Mouse (Mus musculus) megakaryocyte-erythroid progenitor cell, adult 5-6 weeks (primary cell): ENCODE measurements around the gene Ccdc136. TPM values are rescaled to one million over a fixed set of nuclear protein-coding genes. Genes with fewer than 3 reads are reported as not detected.

ENCODE experiments used
- total RNA-seq, 2 experiments: library from RNA; stranded (forward) in 1 of 2; stranded (reverse) in 1 of 2; fragments of 200-1000, 215-1000 nt in 1 of 2; fragments of >200 nt in 1 of 2; fragmentation: Nextera tagmentation in 1 of 2; gene quantifications; 2 replicates each; pipeline ENCODE4 v1.2.3; 2014 to 2017

Ccdc136 gene
- total RNA-seq, 2 experiments from 2014 or later, result not detected

Other genes with a start within 250 kb of the Ccdc136 start
- gene Rbm28, start 231.3 kb upstream of the Ccdc136 start, total RNA-seq (2014; fragmentation: Nextera tagmentation), result 70.5 and 81.2 TPM in 2 replicates
- gene Rbm28, start 231.3 kb upstream of the Ccdc136 start, total RNA-seq (2017), result 63.8 and 71.0 TPM in 2 replicates
- not detected in 2 replicates for gene Prrt4, start 216.7 kb upstream of the Ccdc136 start, total RNA-seq (2014; fragmentation: Nextera tagmentation)
- not detected in 2 replicates for gene Prrt4, start 216.7 kb upstream of the Ccdc136 start, total RNA-seq (2017)
- gene Impdh1, start 179.9 kb upstream of the Ccdc136 start, total RNA-seq (2014; fragmentation: Nextera tagmentation), result 35.5 and 56.9 TPM in 2 replicates
- 16.8 and 19.5 TPM in 2 replicates for gene Impdh1, start 179.9 kb upstream of the Ccdc136 start, total RNA-seq (2017)
- 13.4 and 16.4 TPM in 2 replicates for gene Hilpda, start 123.8 kb upstream of the Ccdc136 start, total RNA-seq (2014; fragmentation: Nextera tagmentation)
- 6.9 and 13.5 TPM in 2 replicates for gene Hilpda, start 123.8 kb upstream of the Ccdc136 start, total RNA-seq (2017)
- 8.3 TPM in 1 of 2 replicates, not detected in the other for gene Fam71f2, start 116.7 kb upstream of the Ccdc136 start, total RNA-seq (2014; fragmentation: Nextera tagmentation)
- not detected in 2 replicates for gene Fam71f2, start 116.7 kb upstream of the Ccdc136 start, total RNA-seq (2017)
- gene Fam71f1, start 77.2 kb upstream of the Ccdc136 start, total RNA-seq (2014; fragmentation: Nextera tagmentation), result not detected in 2 replicates
- not detected in 2 replicates for gene Fam71f1, start 77.2 kb upstream of the Ccdc136 start, total RNA-seq (2017)
- gene Calu, start 48.2 kb upstream of the Ccdc136 start, total RNA-seq (2014; fragmentation: Nextera tagmentation), result 46.1 and 46.8 TPM in 2 replicates
- gene Calu, start 48.2 kb upstream of the Ccdc136 start, total RNA-seq (2017), result 157 and 164 TPM in 2 replicates
- gene Opn1sw, start 7.8 kb upstream of the Ccdc136 start, total RNA-seq (2014; fragmentation: Nextera tagmentation), result not detected in 2 replicates
- gene Opn1sw, start 7.8 kb upstream of the Ccdc136 start, total RNA-seq (2017), result not detected in 2 replicates
- not detected in 2 replicates for gene Flnc, start 36.9 kb downstream of the Ccdc136 start, total RNA-seq (2014; fragmentation: Nextera tagmentation)
- gene Flnc, start 36.9 kb downstream of the Ccdc136 start, total RNA-seq (2017), result not detected in 2 replicates
- 168 and 176 TPM in 2 replicates for gene Atp6v1f, start 71.4 kb downstream of the Ccdc136 start, total RNA-seq (2014; fragmentation: Nextera tagmentation)
- gene Atp6v1f, start 71.4 kb downstream of the Ccdc136 start, total RNA-seq (2017), result 167 and 198 TPM in 2 replicates
- not detected in 2 replicates for gene Atp6v1fnb, start 75.1 kb downstream of the Ccdc136 start, total RNA-seq (2014; fragmentation: Nextera tagmentation)
- not detected in 2 replicates for gene Atp6v1fnb, start 75.1 kb downstream of the Ccdc136 start, total RNA-seq (2017)
- gene Kcp, start 111.6 kb downstream of the Ccdc136 start, total RNA-seq (2014; fragmentation: Nextera tagmentation), result not detected in 2 replicates
- not detected in 2 replicates for gene Kcp, start 111.6 kb downstream of the Ccdc136 start, total RNA-seq (2017)
- gene Irf5, start 130.3 kb downstream of the Ccdc136 start, total RNA-seq (2014; fragmentation: Nextera tagmentation), result 0.59 and 1.1 TPM in 2 replicates
- gene Irf5, start 130.3 kb downstream of the Ccdc136 start, total RNA-seq (2017), result 0.99 and 5.9 TPM in 2 replicates
- gene Tnpo3, start 213.6 kb downstream of the Ccdc136 start, total RNA-seq (2014; fragmentation: Nextera tagmentation), result 117 and 122 TPM in 2 replicates
- gene Tnpo3, start 213.6 kb downstream of the Ccdc136 start, total RNA-seq (2017), result 76.6 and 89.5 TPM in 2 replicates